Mouse (Mus musculus): ENCODE measurements around the gene Pcgf1.

Pcgf1 gene

DNA sequence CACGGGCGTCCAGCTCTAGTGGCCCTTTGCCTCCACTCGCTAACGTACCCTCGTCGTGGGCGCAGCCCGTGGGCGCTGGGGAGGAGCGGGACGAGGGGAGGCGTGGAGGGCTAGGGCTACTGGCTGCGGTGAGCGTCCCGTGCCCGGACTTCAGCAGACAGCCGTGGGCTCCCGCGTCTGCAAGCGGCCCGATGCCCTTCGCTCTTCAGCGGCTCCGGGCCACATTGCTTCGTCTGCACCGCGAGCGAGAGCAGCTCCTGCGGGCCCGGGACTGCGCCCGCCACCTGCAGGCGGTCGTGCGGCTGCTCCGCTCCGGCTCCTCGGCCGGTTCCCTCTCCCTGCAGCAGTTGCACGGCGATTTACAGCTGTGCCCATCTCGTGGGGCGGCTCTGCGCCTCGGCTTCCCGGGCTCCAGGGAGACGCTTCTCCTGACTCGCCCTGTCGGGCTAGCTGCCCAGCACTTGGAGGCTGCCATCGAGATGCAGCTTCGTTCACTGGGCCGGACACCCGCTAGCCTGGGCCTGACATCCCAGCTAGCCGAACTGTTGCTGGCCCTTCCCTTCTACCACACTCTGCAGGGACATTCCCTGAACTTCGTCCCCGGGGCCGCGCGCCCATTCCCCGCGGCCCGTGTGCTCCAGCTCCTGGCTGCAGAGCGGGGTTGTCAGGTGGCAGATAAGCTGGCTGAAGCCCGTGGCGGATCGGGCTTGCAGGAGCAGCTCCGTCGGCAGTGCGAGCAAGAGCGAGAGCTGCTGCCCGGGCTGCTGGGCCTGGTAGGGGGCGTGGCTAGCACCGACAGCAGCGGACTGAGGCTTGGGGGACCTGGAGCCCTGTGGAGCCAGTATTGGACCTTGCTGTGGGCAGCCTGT lies 24.3 kb downstream of the Pcgf1 start:
- peak; percentile 34 to 58 for DNase-seq (ENCODE audit: low spot score in 2 of 2)

- no peak for DNase-seq (ENCODE audit: low spot score in 2 of 2)
Observed at GRCm38 (mm10) chr6:83103130-83103650, 25.5 kb downstream of the Pcgf1 start.

DNA sequence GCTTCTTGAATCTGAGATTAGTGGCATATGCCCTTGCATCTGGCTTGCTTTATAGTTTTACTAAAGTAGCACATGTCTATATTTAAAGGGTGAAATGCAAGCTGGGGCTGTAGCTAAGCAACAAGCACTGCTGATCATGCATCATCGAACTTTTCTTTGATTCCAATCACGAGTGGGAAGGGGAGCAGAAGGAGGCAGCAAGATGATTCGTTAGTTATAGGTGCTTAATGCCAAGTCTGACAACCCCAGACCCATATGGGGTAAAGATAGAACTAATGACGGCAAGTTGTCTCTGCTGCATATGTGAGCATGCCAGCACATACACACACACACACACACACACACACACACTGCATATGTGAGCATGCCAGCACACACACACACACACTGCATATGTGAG lies 26.5 kb downstream of the Pcgf1 start:
- no peak for DNase-seq (ENCODE audit: low spot score in 2 of 2)

DNA sequence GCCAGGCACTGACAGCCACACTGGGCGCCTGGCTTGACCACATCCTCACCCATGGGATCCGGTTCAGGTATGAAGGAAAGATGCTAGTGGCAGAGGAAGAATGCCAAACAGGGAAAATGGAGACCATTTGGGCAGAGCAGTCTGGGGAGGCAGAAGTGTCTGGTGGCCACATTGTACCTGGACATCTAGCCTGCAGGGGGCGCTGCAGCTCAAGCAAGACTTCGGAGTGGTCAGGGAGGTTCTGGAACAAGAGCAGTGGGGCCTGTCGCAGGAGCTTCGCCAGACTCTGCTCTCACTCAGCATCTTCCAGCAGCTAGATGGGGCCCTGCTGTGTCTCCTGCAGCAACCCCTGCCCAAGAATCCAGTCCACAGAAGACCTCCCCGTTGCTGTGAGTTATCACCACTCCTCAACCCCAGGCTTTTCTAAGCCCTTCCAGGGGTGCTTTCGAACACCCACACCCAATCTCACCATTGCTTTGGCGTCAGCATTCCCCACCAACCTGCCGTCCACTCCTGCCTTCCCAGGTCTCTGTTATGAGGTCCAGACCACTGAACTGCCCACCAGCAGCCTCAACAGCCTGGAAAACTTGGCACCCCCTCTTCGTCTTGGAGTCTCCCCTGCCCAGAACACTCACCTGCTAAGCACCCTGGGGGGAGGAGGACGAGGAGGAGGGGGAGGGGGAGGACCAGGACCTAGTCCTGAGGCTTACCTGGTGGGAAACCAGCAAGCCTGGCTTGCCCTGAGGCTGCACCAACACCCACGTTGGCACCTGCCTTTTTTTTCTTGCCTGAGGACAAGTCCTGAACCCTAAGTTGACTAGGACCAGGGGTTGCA lies 30.1 kb downstream of the Pcgf1 start:
- peak; percentile 76 to 80 for DNase-seq (ENCODE audit: low spot score in 2 of 2)

GRCm38 (mm10) chr6:83108762-83109668 lies 31.3 kb downstream of the Pcgf1 start, which contains the start of gene Mrpl53:
Gene Mrpl53 (plus strand): TSS chr6:83109040.
- peak; percentile 63 to 67 for DNase-seq (ENCODE audit: low spot score in 2 of 2)

GRCm38 (mm10) chr6:83111510-83112136 lies 34.0 kb downstream of the Pcgf1 start:
- DNase-seq (ENCODE audit: low spot score in 2 of 2), result no peak

- DNase-seq (ENCODE audit: low spot score in 2 of 2), result peak; percentile 91
Observed at GRCm38 (mm10) chr6:83115011-83115671, 37.5 kb downstream of the Pcgf1 start, which contains the start of gene Mogs. Gene Mogs (plus strand): TSS chr6:83115496.

DNA sequence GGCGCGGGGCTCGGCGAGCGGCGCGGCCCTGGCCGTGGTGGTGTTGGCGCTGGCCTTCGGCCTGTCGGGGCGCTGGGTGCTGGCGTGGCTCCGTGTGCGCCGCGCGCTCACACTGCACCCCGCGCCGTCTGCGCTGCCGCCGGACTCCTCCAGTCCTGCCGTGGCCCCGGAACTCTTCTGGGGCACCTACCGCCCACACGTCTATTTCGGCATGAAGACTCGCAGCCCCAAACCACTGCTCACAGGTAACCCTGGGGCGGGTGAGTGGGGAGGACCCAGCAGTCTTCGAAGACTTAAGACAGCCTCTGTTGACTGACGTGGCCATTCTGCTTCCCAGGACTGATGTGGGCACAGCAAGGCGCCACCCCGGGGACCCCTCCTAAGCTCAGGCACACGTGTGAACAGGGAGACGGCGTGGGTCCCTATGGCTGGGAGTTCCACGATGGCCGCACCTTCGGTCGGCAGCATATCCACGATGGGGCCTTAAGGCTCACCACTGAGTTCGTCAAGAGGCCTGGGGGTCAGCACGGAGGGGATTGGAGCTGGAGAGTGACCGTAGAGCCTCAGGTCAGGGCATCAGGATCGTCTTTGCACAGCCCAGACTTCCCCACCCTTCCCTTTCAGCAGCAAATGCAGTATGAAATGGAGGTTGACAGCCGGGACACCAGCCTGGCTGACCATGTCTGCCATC lies 38.2 kb downstream of the Pcgf1 start:
- no peak for DNase-seq (ENCODE audit: low spot score in 2 of 2)

DNA sequence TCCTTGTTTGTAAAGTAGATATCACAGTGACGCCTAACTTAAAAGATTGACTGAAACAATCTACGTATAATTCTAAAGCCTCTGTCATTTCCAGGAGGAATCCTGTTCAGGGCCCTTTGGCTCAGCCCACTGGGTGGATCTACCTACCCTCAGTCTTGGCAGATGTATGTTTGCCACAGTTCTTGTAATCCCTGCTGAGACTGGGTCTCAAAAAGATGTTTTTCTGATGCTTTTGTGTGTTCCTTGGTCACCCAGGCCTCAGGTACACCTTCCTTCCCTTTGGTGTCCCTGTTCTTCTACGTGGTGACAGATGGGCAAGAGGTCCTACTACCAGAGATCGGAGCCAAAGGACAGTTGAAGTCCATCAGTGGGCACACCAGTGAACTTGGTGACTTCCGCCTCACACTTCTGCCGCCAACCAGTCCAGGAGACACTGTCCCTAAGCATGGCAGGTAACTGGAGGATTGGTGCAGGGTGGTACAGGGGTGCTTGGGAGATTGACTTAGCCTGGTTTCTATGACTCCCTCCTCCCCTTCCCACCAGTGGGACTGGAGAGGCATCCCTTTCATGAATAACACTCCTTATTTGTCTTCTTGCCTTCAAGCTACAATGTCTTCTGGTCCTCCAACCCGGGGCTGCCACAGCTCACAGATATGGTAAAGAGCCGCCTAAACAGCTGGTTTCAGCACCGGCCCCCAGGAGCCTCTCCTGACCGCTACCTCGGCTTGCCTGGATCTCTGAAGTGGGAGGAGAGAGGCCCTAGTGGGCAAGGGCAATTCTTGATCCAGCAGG lies 38.9 kb downstream of the Pcgf1 start:
- DNase-seq (ENCODE audit: low spot score in 2 of 2), result no peak

- no peak for DNase-seq (ENCODE audit: low spot score in 2 of 2)
Observed at GRCm38 (mm10) chr6:83117165-83117438, 39.4 kb downstream of the Pcgf1 start.

- DNase-seq (ENCODE audit: low spot score in 2 of 2), result no peak
Observed at GRCm38 (mm10) chr6:83117616-83118015, 39.9 kb downstream of the Pcgf1 start.

DNA sequence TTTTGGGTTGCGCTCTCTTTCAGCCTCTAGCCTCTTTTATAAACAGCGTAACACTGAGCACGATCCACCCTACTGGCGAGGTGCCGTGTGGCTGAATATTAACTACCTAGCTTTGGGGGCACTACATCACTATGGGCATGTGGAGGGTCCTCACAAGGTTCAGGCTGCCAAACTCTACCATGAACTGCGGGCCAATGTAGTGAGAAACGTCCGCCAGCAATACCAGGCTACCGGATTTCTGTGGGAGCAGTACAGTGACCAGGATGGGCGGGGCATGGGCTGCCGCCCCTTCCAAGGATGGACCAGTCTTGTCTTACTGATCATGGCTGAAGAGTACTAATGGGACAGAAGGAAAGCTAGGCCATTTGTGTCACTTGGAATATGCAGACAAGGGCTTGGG lies 40.7 kb downstream of the Pcgf1 start:
- no peak for DNase-seq (ENCODE audit: low spot score in 2 of 2)

DNA sequence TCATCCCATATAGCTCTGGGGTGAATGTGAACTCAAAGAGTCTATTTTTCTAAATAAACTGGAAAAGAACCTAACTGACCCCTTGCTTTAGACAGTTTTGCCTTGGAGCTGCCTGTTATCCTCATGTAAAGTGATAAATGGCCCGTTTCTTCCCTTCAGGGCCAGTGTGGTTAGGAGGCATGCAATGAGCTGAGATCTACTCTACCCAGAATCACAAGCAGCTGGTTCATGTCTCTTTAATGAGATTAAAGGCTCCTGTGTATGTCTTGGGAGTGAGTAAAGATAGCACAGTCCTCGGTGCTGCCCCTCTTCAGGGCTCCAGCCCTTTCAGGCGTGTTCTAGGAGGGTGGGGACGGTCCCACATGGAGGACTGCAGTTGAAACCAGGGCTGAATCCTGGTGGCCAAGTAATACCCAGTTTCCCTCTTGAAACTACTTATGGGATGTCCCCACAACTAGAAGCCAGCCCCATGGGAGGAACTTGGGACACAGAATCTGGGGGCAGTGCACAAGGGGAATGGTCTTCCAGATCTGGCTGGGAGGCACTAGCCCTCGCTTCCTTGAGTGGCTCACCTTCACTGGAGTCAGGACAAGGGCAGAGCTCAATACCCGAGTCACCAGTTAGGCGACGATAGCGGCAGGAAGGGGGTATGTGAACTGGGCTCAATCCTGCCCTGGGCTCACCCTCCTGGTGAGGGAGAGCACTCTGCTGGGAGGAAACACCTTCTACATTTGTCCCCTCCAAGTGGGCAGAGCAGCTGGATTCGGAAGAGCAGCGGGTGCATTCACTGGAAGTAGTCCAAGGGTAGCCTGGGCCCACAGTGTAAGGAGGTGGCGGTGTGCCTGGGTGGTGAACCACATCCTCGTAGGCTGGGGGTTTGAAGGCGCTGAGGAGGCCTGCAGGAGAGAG lies 41.4 kb downstream of the Pcgf1 start:
- no peak for DNase-seq (ENCODE audit: low spot score in 2 of 2)

DNA sequence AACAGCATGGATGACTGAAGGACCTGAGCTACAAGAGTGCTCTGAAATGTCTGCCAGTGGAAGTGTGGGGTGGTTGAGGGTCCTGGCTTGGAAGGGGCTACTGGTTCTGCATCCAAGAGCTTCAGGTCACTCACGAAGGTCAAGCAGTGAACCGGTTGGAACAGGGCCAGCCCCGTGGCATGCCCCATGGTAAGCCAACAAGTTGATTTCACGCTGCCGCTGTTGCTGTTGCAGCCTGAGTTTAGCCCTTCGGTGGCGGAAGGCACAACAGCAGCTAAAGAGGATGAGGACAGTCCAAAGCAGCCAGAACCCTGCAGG lies 42.0 kb downstream of the Pcgf1 start:
- DNase-seq (ENCODE audit: low spot score in 2 of 2), result no peak

- DNase-seq (ENCODE audit: low spot score in 2 of 2), result peak; percentile 95
Observed at GRCm38 (mm10) chr6:83120930-83121862, 43.5 kb downstream of the Pcgf1 start, which contains the start of gene Wbp1. Gene Wbp1 (minus strand): TSS chr6:83121559.

GRCm38 (mm10) chr6:83121863-83122710 lies 44.4 kb downstream of the Pcgf1 start:
- no peak for DNase-seq (ENCODE audit: low spot score in 2 of 2)
